Mouse (Mus musculus) embryonic fibroblast, embryonic 13.5 days (primary cell): Measurements from ENCODE around the gene Ciao2b.

Experiments used
- CTCF ChIP-seq: IDR thresholded peaks from 2 replicates; pipeline ENCODE4 v1.5.1; 2011; ENCODE audit warnings: mild to moderate bottlenecking, control low read depth, low read length, moderate library complexity, borderline replicate concordance; ENCODE audit not compliant: insufficient read depth
- POLR2A ChIP-seq: IDR thresholded peaks from 2 replicates; pipeline ENCODE4 v1.6.1; 2011; ENCODE audit warnings: low read depth, mild to moderate bottlenecking, control low read depth, low read length, moderate library complexity

DNA sequence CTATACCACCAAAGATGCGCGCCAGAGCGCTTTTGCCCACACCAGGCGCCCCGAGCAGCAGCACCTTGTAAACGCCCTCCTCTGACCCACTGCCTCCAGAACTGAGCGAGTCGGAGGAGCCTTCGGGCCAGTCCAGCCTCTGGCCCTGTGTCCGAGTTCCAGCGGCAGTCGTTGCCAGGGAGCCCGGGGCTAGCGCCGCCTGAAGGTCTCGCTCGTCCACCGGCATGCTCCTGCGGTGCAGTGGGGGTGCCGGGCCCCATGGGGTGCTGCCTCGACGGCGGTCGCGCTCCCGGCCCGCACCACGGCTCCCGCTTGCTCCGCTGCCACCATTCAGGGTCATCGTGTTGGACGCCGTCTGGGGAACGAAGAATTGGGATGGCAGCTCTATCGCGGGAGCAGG, 11.2 kb downstream of the Ciao2b start:
- no peak for TF ChIP-seq POLR2A
- no peak for TF ChIP-seq CTCF
